Mouse (Mus musculus): ENCODE results near the gene Ndufs7. TPM values are rescaled to one million over a fixed set of nuclear protein-coding genes. Genes with fewer than 3 reads are reported as not detected.
"Not testable (repeated sequence)": the region's sequence is repeated elsewhere in the genome, so short reads cannot be mapped to it uniquely, and the experiment has no call there.

Gene Ndufs7
- polyA plus RNA-seq, 1 experiment from 2014 or later = 182 TPM

DNA sequence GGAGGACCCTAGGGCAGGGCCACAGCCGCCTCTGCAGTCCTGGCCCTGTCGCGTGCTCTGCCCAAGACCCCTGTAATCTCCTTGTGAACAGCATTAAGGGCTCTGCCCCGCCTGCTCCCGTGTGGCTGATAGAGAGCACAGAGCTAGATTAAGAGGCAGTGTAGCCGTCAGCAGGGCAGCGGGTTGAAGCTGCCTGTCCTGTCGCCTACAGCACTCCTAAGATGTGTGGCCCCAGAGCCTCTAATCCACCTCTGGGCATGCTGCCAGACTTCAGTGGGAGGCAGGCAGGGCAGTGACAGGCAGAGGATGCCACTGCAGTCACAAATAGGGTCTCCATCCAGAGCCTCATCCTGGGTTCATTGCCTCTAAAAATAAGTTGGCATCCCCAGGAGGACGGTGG is 6.8 kb upstream of the Ndufs7 start:
- no peaks in the 10 kb centered on the region for H3K27me3 ChIP-seq

DNA sequence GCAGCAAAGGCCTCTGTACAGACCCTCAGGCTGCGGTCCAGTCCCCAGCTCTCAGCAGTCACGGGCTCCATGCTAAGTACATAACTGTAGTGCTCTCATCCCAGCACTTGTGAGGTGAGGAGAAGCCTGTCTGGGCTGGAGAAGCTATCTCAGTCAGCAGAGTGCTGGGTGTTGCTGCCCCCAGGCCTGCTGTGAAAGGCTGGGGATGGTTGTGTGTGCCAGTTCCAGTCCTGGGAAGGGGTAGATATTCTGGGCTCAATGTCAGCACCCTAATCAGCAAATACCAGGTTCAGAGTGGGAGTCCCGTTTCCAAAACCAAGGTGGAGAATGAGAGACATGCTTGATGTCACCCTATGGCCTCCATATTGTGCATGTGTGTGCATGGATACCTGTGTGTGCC is 6.3 kb upstream of the Ndufs7 start:
- DNase-seq (ENCODE audit: low read depth, low spot score) (no peak), ATAC-seq (no peak)
- in situ Hi-C loops (cut with MboI; ENCODE audit: low pct_unique_long_range_greater_than_20kb) = no loop called here
- no peak for TF ChIP-seq CTCF (IDR thresholded peaks at IDR 0.05)
- ChIA-PET POLR2A (no interaction called here), CTCF (interaction anchor here (0.8 kb wide), 1 partner anchor 44 kb away, joined by 3 read pairs; no protein-coding TSS in a partner anchor)
- H3K27me3 ChIP-seq = no peaks in the 10 kb centered on the region

More for the DNA sequence above, 6.8 kb upstream of the Ndufs7 start:
- TF ChIP-seq CTCF (IDR thresholded peaks at IDR 0.05) = no peak
- ChIA-PET POLR2A (interaction anchor here (0.8 to 1.6 kb wide), 2 partner anchors 10 to 73 kb away, joined by 3 to 4 read pairs; no protein-coding TSS in a partner anchor), CTCF (no interaction called here)
- ATAC-seq (no peak), DNase-seq (ENCODE audit: low read depth, low spot score) (no peak)
- in situ Hi-C loops (cut with MboI; ENCODE audit: low pct_unique_long_range_greater_than_20kb) = no loop called here

GRCm38 (mm10) chr10:80244791-80245399 is 4.0 kb upstream of the Ndufs7 start:
- in situ Hi-C loops (cut with MboI; ENCODE audit: low pct_unique_long_range_greater_than_20kb) = loop anchor here (5.0 kb wide), 1 partner anchor 68 kb away; the partner anchor contains the start of gene Efna2
- CTCF ChIA-PET = interaction anchor here (0.7 to 3.7 kb wide), 6 partner anchors 10 to 69 kb away, joined by 3 to 28 read pairs (median 4); no protein-coding TSS in a partner anchor
- ATAC-seq = no peak
- no peak for DNase-seq (ENCODE audit: low read depth, low spot score)
- no peak for TF ChIP-seq CTCF (IDR thresholded peaks at IDR 0.05)
- H3K27me3 ChIP-seq = no peaks in the 10 kb centered on the region
- POLR2A ChIA-PET = interaction anchor here (0.5 to 2.1 kb wide), 2 partner anchors 22 to 69 kb away, joined by 5 to 9 read pairs; no protein-coding TSS in a partner anchor

GRCm38 (mm10) chr10:80245600-80245999 is 3.3 kb upstream of the Ndufs7 start:
- ATAC-seq (no peak), DNase-seq (ENCODE audit: low read depth, low spot score) (no peak)
- ChIA-PET POLR2A (interaction anchor here (2.1 kb wide), 1 partner anchor 70 kb away, joined by 5 read pairs; no protein-coding TSS in a partner anchor), CTCF (interaction anchor here (0.9 to 3.7 kb wide), 4 partner anchors 37 to 256 kb away, joined by 3 to 28 read pairs (median 16); no protein-coding TSS in a partner anchor)
- TF ChIP-seq CTCF (IDR thresholded peaks at IDR 0.05) = no peak
- in situ Hi-C loops (cut with MboI; ENCODE audit: low pct_unique_long_range_greater_than_20kb) = loop anchor here (5.0 kb wide), 1 partner anchor 68 kb away; the partner anchor contains the start of gene Efna2
- H3K27me3 ChIP-seq = no peaks in the 10 kb centered on the region

DNA sequence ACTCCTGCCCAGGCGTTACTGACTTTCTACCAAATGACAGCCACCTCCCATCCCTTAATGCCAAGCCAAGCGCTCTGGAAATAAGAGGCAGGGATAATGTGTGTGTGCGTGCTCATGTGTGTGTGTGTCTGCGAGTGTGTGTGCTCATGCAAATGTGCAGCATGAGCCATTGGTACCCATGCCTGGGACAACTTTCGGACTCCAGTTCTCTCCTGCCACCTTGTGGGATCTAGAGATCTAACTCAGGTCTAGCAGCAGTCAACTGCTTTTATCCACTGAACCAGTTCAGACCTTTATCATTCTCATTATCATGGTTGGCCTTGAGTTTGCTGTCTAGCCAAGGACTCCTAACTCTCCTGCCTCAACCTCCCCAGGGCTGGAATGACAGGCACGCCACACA is 1.1 kb upstream of the Ndufs7 start:
- in situ Hi-C loops (cut with MboI; ENCODE audit: low pct_unique_long_range_greater_than_20kb) = loop anchor here (5.0 kb wide), 1 partner anchor 71 kb away; the partner anchor contains the start of gene Efna2
- H3K27me3 ChIP-seq = no peaks in the 10 kb centered on the region
- ChIA-PET POLR2A (no interaction called here), CTCF (interaction anchor here (1.4 to 3.7 kb wide), 2 partner anchors 72 kb away, joined by 6 to 28 read pairs; no protein-coding TSS in a partner anchor)
- TF ChIP-seq CTCF (IDR thresholded peaks at IDR 0.05) = no peak
- ATAC-seq (no peak), DNase-seq (ENCODE audit: low read depth, low spot score) (no peak)

DNA sequence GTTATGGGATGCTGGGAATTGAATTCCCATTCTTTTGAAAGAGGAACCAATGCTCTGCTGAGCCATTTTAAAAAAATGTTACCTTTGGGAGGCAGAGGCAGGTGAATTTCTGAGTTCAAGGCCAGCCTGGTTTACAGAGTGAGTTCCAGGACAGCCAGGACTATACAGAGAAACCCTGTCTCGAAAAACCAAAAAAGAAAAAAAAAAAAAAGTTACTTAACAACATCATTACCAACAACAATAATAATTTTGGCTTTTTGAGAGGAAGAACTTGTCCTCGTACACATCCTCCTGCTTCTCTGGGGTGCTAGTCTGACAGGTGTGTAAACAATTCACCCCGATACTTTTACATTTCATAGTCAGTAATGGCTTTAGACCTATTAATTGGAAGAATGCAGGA is 484 bp upstream of the Ndufs7 start:
- ChIA-PET POLR2A (interaction anchor here (0.6 to 1.5 kb wide), 2 partner anchors 7 to 43 kb away, joined by 3 read pairs; no protein-coding TSS in a partner anchor), CTCF (interaction anchor here (1.4 kb wide), 1 partner anchor 73 kb away, joined by 6 read pairs; no protein-coding TSS in a partner anchor)
- in situ Hi-C loops (cut with MboI; ENCODE audit: low pct_unique_long_range_greater_than_20kb) = loop anchor here (5.0 kb wide), 1 partner anchor 71 kb away; the partner anchor contains the start of gene Efna2
- not testable (repeated sequence) for H3K27me3 ChIP-seq; DNase-seq (ENCODE audit: low read depth, low spot score); ATAC-seq

GRCm38 (mm10) chr10:80250059-80250458 is 1.1 kb downstream of the Ndufs7 start:
- no peaks in the 10 kb centered on the region for H3K27me3 ChIP-seq
- DNase-seq (ENCODE audit: low read depth, low spot score) (no peak), ATAC-seq (no peak)
- CTCF ChIA-PET = no interaction called here
- in situ Hi-C loops (cut with MboI; ENCODE audit: low pct_unique_long_range_greater_than_20kb) = loop anchor here (10.0 kb wide), 1 partner anchor 265 kb away; the partner anchor contains the start of genes Cnn2 and Tmem259
- POLR2A ChIA-PET = interaction anchor here (1.5 to 1.7 kb wide), 2 partner anchors 9 to 10 kb away, joined by 3 to 6 read pairs; partner anchors contain the start of gene Gamt
- no peak for TF ChIP-seq CTCF (IDR thresholded peaks at IDR 0.05)

DNA sequence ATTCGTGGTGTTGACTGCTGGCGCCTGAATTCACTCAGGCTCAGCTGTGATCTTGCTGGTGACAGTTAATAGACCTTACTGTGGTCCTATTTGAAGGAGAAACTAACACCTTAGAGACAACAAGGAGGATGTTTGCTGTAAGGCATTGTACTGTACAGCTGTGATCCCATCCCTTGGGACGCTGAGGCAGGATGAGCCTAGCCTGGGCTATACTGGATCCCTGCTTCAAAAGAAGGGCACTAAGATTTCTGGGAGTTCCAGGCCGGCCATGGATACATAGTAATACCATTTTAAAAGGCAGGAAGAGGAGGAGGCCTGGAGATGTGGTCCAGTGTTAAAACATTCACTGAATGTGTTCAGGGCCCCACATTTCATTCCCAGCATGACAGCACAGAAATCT is 1.7 kb downstream of the Ndufs7 start:
- POLR2A ChIA-PET = interaction anchor here (0.6 to 1.7 kb wide), 2 partner anchors 10 to 82 kb away, joined by 4 to 6 read pairs; partner anchors contain the start of gene Gamt
- ATAC-seq (no peak), DNase-seq (ENCODE audit: low read depth, low spot score) (no peak)
- no peaks in the 10 kb centered on the region for H3K27me3 ChIP-seq
- no peak for TF ChIP-seq CTCF (IDR thresholded peaks at IDR 0.05)
- CTCF ChIA-PET = no interaction called here
- in situ Hi-C loops (cut with MboI; ENCODE audit: low pct_unique_long_range_greater_than_20kb) = loop anchor here (10.0 kb wide), 1 partner anchor 266 kb away; the partner anchor contains the start of genes Cnn2 and Tmem259

DNA sequence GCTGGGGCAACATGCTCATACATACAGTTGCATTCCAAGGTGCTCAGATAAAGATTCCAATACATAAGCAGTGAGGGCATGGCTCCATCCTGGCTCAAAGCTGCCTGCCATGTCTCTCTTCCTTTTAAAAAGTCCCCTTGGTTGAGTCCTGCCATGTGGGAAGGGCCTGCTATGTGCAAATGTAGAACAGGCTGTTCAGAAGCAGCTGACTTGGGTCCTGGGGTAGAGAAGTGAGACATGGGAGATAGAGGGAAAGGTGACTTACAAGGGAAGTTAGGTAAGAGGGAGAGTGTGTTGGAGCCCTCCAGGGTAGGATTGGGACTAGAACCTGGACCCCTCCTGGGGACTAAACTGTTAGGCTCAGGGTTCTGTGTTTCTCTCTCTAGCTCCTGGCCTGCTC is 3.1 kb downstream of the Ndufs7 start:
- CTCF ChIA-PET = no interaction called here
- no peaks in the 10 kb centered on the region for H3K27me3 ChIP-seq
- POLR2A ChIA-PET = interaction anchor here (1.3 kb wide), 1 partner anchor 9 kb away, joined by 3 read pairs; the partner anchor contains the start of gene Gamt
- in situ Hi-C loops (cut with MboI; ENCODE audit: low pct_unique_long_range_greater_than_20kb) = loop anchor here (10.0 kb wide), 1 partner anchor 267 kb away; the partner anchor contains the start of genes Cnn2 and Tmem259
- no peak for DNase-seq (ENCODE audit: low read depth, low spot score)
- TF ChIP-seq CTCF (IDR thresholded peaks at IDR 0.05) = no peak
- ATAC-seq = no peak

GRCm38 (mm10) chr10:80252493-80253274 is 3.8 kb downstream of the Ndufs7 start:
- POLR2A ChIA-PET = no interaction called here
- CTCF ChIA-PET = no interaction called here
- no peak for TF ChIP-seq CTCF (IDR thresholded peaks at IDR 0.05)

More at GRCm38 (mm10) chr10:80252493-80253274, 3.8 kb downstream of the Ndufs7 start:
- no peak for DNase-seq (ENCODE audit: low read depth, low spot score)
- ATAC-seq = no peak
- in situ Hi-C loops (cut with MboI; ENCODE audit: low pct_unique_long_range_greater_than_20kb) = loop anchor here (10.0 kb wide), 1 partner anchor 268 kb away; the partner anchor contains the start of genes Cnn2 and Tmem259
- H3K27me3 ChIP-seq = no peaks in the 10 kb centered on the region
